ENCODE assay signal across 15 mouse cellular contexts in the genomic region with DNA sequence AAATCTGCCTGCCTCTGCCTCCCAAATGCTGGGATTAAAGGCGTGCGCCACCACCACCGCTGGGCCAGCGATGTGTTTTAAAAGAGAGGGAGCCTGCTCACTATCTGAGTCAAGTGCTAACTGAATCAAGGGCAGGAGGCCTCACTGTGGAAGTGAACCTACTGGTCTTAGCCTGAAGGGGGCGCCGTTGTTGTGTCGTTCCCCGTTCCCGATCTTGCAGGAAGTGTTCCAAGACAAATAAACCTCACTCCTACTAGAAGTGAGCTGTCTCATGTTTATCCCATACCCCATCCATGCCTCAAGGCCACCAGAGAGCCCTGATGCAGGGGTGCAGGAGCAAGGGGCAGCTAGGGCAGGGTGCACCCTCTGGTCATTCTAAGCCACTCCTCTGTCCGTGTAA. TPM values are rescaled to one million over a fixed set of nuclear protein-coding genes. Genes with fewer than 3 reads are reported as not detected.
DNase-seq lines count a peak whose midpoint lies in the region; ATAC-seq and TF ChIP-seq lines count a peak whose summit lies in the region.
"Had no signal": no experiment of that assay in that cellular context is flagged by ENCODE, and none has a peak within 500 bp of the region (broad histone marks: within the 10 kb centered on the region; RNA-seq: fewer than 3 reads in every experiment).

No protein-coding gene starts in this region.

- H3K79me2 ChIP-seq in CH12.LX (replicated peaks; ENCODE audit: control insufficient read depth, extremely low read depth, insufficient read depth, poor library complexity, severe bottlenecking): no peaks in the 10 kb centered on the region

- no peak overlapping the region for H3K4me3 ChIP-seq in kidney, adult 2 months (ENCODE audit: insufficient read depth, low read depth, low read length)
- no peak overlapping the region for H3K4me3 ChIP-seq in lung, postnatal 0 days (ENCODE audit: low read depth, low read length)
- H3K4me3 ChIP-seq in CH12.LX (replicated peaks in 1 of 3; ENCODE audit: low read depth in 2 of 3, low read length in 2 of 3, poor library complexity in 1 of 3): no peak overlapping the region
- H3K4me3 ChIP-seq: forebrain, embryonic 12.5 days; hindbrain, embryonic 15.5 days; limb, embryonic 13.5 days; midbrain, embryonic 13.5 days had no signal

- in situ Hi-C loops in CH12.LX (cut with MboI; ENCODE audit: low pct_ligation_motif_present, low pct_unique_long_range_greater_than_20kb, low sequenced_read_pairs): no loop called here

- no peaks in the 10 kb centered on the region for H3K27me3 ChIP-seq in kidney, adult 2 months (replicated peaks; ENCODE audit: control insufficient read depth, insufficient read depth, low read length)
- no peaks in the 10 kb centered on the region for H3K27me3 ChIP-seq in lung, postnatal 0 days (replicated peaks; ENCODE audit: insufficient read depth, low read length)
- no peaks in the 10 kb centered on the region for H3K27me3 ChIP-seq in CH12.LX (replicated peaks)
- H3K27me3 ChIP-seq: forebrain, embryonic 12.5 days; hindbrain, embryonic 15.5 days; limb, embryonic 13.5 days; midbrain, embryonic 13.5 days had no signal

- no peak overlapping the region for H3K9ac ChIP-seq in lung, postnatal 0 days (replicated peaks; ENCODE audit: low read depth)
- H3K9ac ChIP-seq in CH12.LX (ENCODE audit: insufficient read depth, low read depth): no peak overlapping the region
- H3K9ac ChIP-seq: forebrain, embryonic 12.5 days; hindbrain, embryonic 15.5 days; limb, embryonic 13.5 days; midbrain, embryonic 13.5 days had no signal

- H3K4me1 ChIP-seq in kidney, adult 2 months (ENCODE audit: control insufficient read depth, insufficient read depth, low read length): no peaks in the 10 kb centered on the region
- H3K4me1 ChIP-seq in lung, postnatal 0 days (ENCODE audit: insufficient read depth, low read depth, low read length): no peaks in the 10 kb centered on the region
- peaks cover 0 to 5% of the 10 kb centered on the region in 2 experiments; a peak in 2 of 4 replicates for H3K4me1 ChIP-seq in CH12.LX (ENCODE audit: control insufficient read depth in 1 of 2, insufficient read depth in 2 of 2)
- H3K4me1 ChIP-seq: forebrain, embryonic 12.5 days; hindbrain, embryonic 15.5 days; limb, embryonic 13.5 days; midbrain, embryonic 13.5 days had no signal

- TF ChIP-seq POLR2A in kidney, adult 2 months (IDR thresholded peaks at IDR 0.05; ENCODE audit: low read depth, low read length): no peak
- no peak for TF ChIP-seq POLR2A in CH12.LX (IDR thresholded peaks at IDR 0.05; ENCODE audit: low read depth, low read length)

- DNase-seq in kidney, adult 2 months: no peak
- no peak for DNase-seq in kidney, postnatal 25 days
- DNase-seq in lung, postnatal 0 days (ENCODE audit: low spot score): no peak
- DNase-seq in lung, postnatal 36 days: no peak
- no peak for DNase-seq in CH12.LX (ENCODE audit: extremely low read depth)
- peak; percentile 9 for DNase-seq in NIH3T3 (ENCODE audit: low read depth)
- no peak for DNase-seq in left cerebral cortex, postnatal 25 days (ENCODE audit: low spot score in 2 of 2)
- DNase-seq: adrenal gland, adult 2 months; cerebellum, adult 18-20 months; kidney, adult 8-10 months had no signal

- intact Hi-C loops in left cerebral cortex, postnatal 25 days (cut with DNase I): no loop called here

- no peak overlapping the region for H3K4me2 ChIP-seq in lung, postnatal 0 days (replicated peaks; ENCODE audit: low read depth, low read length)
- no peak overlapping the region for H3K4me2 ChIP-seq in CH12.LX (ENCODE audit: insufficient read depth, low read depth, poor library complexity, severe bottlenecking)
- H3K4me2 ChIP-seq: forebrain, embryonic 12.5 days; hindbrain, embryonic 15.5 days; limb, embryonic 13.5 days; midbrain, embryonic 13.5 days had no signal

- WGBS in kidney, adult 2 months: 76% methylated on average over 10 of the region's 10 CpGs
- WGBS in lung, postnatal 0 days: 63% methylated on average over 10 of the region's 10 CpGs

- H3K9me3 ChIP-seq in lung, postnatal 0 days (ENCODE audit: low read length): no peaks in the 10 kb centered on the region
- no peaks in the 10 kb centered on the region for H3K9me3 ChIP-seq in CH12.LX (replicated peaks; ENCODE audit: low read length)
- H3K9me3 ChIP-seq: forebrain, embryonic 12.5 days; hindbrain, embryonic 15.5 days; limb, embryonic 13.5 days; midbrain, embryonic 13.5 days had no signal

- no peak overlapping the region for H3K27ac ChIP-seq in kidney, adult 2 months (ENCODE audit: insufficient read depth, low read depth, low read length)
- no peak overlapping the region for H3K27ac ChIP-seq in lung, postnatal 0 days (ENCODE audit: low read length)
- H3K27ac ChIP-seq in CH12.LX (ENCODE audit: insufficient read depth, low read depth): no peak overlapping the region
- H3K27ac ChIP-seq: forebrain, embryonic 12.5 days; hindbrain, embryonic 15.5 days; limb, embryonic 13.5 days; macrophage; midbrain, embryonic 13.5 days had no signal

- no peak for ATAC-seq in lung, postnatal 0 days
- ATAC-seq: midbrain, embryonic 13.5 days had no signal

- no peak for TF ChIP-seq EP300 in lung, postnatal 0 days (IDR thresholded peaks at IDR 0.05)
- TF ChIP-seq EP300 in CH12.LX (IDR thresholded peaks at IDR 0.05; ENCODE audit: low read length): no peak

- TF ChIP-seq CTCF in kidney, adult 2 months (conservative IDR thresholded peaks at IDR 0.05; ENCODE audit: insufficient read depth, insufficient read length, low read depth, low read length): peak; percentile 33; the same call in 1 of the 2 replicates
- TF ChIP-seq CTCF in lung, postnatal 0 days (IDR thresholded peaks at IDR 0.05): peak; percentile 61
- peak; percentile 37 to 58 for TF ChIP-seq CTCF in CH12.LX (conservative IDR thresholded peaks at IDR 0.05 in 1 of 2, IDR thresholded peaks at IDR 0.05 in 1 of 2; ENCODE audit: low read depth in 2 of 2, low read length in 2 of 2)

- dilution Hi-C loops in CH12.LX (cut with MboI; ENCODE audit: extremely low pct_ligation_motif_present, extremely low pct_unique_long_range_greater_than_20kb, low sequenced_read_pairs): no loop called here

- TF ChIP-seq RAD21 in CH12.LX (IDR thresholded peaks at IDR 0.05; ENCODE audit: low read depth, low read length): peak; percentile 37

- no peaks in the 10 kb centered on the region for H3K36me3 ChIP-seq in kidney, adult 2 months (ENCODE audit: control insufficient read depth, insufficient read depth, low read length)
- H3K36me3 ChIP-seq in lung, postnatal 0 days (ENCODE audit: insufficient read depth, low read length): no peaks in the 10 kb centered on the region
- no peaks in the 10 kb centered on the region for H3K36me3 ChIP-seq in CH12.LX (replicated peaks in 1 of 2; ENCODE audit: control insufficient read depth in 1 of 2, insufficient read depth in 1 of 2, low read length in 1 of 2)
- H3K36me3 ChIP-seq: forebrain, embryonic 12.5 days; hindbrain, embryonic 15.5 days; limb, embryonic 13.5 days; midbrain, embryonic 13.5 days had no signal

TF ChIP-seq in CH12.LX, 34 proteins besides CTCF, POLR2A, EP300 and RAD21:
- TF ChIP-seq CHD2 (IDR thresholded peaks at IDR 0.05; ENCODE audit: low read length) (no peak), SMC3 (IDR thresholded peaks at IDR 0.05; ENCODE audit: low read depth, low read length) (0 out of 2 replicates have a peak, but pooled peaks have one; percentile 5)

RNA-seq across cellular contexts. Expression of gene Cdh5, which starts 16.1 kb away (rescaled TPM):
- polyA plus RNA-seq in kidney, adult 2 months (2012; rRNA removed): 45.1 and 48.5 TPM in 2 replicates
- polyA plus RNA-seq in lung, postnatal 0 days (2015; fragmentation: Nextera tagmentation; extraction: Ambion mirVana): 99.0 and 100 TPM in 2 replicates
- total RNA-seq in CH12.LX (2012; rRNA removed) (0.25 and 0.34 TPM in 2 replicates), CH12.LX (2014; rRNA removed) (0.20 and 0.48 TPM in 2 replicates)
- 1.7 and 1.8 TPM in 2 replicates for polyA plus RNA-seq in CH12.LX (2012; ENCODE audit: insufficient read length, low read depth)
- total RNA-seq in left cerebral cortex, postnatal 25 days (2021): 10 to 100 TPM; 10.4 to 14.9 TPM

Comparison
In these comparisons a context has a peak if more than half of its experiments do, and no peak if none do; other contexts are left out.
1. RNA of gene Cdh5, which starts 16.1 kb away (polyA plus RNA-seq): 99.0 to 100 TPM in lung, postnatal 0 days and 45.1 to 48.5 TPM in kidney, adult 2 months; 1.7 to 1.8 TPM in CH12.LX; every median in the first group is over 10 times any median in the second.
2. Peak in every context shown above with its lines, with median percentiles within 50 percentile points of each other: CTCF ChIP-seq.